ENCODE assay signal across 15 mouse cellular contexts in the genomic region with DNA sequence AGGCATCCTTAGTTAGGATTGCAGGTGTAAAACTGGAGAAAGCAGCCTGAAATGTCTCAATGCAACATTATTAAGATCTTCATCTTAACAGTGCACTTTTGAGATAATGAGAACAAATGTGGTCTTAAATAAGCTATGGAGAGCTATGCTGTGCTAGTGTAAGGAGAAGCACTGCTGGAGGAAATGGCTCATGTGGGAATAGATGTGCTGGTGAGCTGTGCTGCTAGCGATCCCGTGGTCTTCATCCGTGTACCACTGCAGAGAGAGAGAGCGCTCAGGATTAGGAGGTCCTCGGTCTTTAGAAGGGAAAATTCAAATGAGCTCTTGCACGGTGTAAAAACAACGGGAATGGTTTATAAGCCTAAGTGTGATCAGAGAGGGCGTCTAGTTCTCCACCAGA.
"Had no signal": no experiment of that assay in that cellular context is flagged by ENCODE, and none has a peak within 500 bp of the region (broad histone marks: within the 10 kb centered on the region; RNA-seq: fewer than 3 reads in every experiment).

No protein-coding gene starts in this region.

- H3K9ac ChIP-seq: limb, embryonic 12.5 days; liver, embryonic 13.5 days; liver, postnatal 0 days; lung, embryonic 15.5 days had no signal

- H3K4me1 ChIP-seq: limb, embryonic 12.5 days; liver, embryonic 13.5 days; lung, embryonic 15.5 days had no signal

- H3K27me3 ChIP-seq: limb, embryonic 12.5 days; liver, embryonic 13.5 days; lung, embryonic 15.5 days; megakaryocyte, embryonic 14.5 days had no signal

- H3K36me3 ChIP-seq: limb, embryonic 12.5 days; liver, embryonic 13.5 days; lung, embryonic 15.5 days had no signal

- DNase-seq: kidney, adult 18-20 months; kidney, postnatal 10 days; kidney, postnatal 4 days; liver; liver, embryonic 13.5 days; liver, postnatal 0 days; lung, postnatal 14 days; retina, postnatal 1 day; right cerebral cortex, postnatal 4 days; spleen, adult 18-20 months; thymus, adult 18-20 months had no signal

- H3K4me2 ChIP-seq: limb, embryonic 12.5 days; liver, embryonic 13.5 days; lung, embryonic 15.5 days had no signal

- H3K27ac ChIP-seq: limb, embryonic 12.5 days; liver, embryonic 13.5 days; lung, embryonic 15.5 days; macrophage had no signal

- H3K9me3 ChIP-seq: limb, embryonic 12.5 days; liver, embryonic 13.5 days; lung, embryonic 15.5 days; megakaryocyte, embryonic 14.5 days had no signal

- ATAC-seq: liver, postnatal 0 days had no signal

- H3K4me3 ChIP-seq: limb, embryonic 12.5 days; liver, embryonic 13.5 days; lung, embryonic 15.5 days; megakaryocyte, embryonic 14.5 days had no signal
